Mouse (Mus musculus): ENCODE data around the gene Abcc10.

DNA sequence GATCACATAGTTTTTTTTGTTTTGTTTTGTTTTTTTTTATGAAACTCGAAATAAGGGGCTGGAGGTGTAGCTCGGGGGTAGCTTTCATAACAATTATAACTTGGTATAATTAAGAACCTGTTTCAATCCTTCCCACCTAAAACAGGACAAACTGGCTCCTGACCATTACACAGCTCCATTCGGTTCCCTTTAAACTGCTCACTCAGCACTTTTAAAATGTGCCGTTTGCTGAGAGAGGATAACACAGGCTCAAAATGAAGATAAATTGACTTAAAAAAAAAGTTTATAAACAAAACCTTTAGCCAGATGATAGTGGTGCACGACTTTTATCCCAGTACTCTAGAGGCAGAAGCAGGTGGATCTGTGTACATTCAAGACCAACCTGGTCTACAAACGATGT lies 42.7 kb downstream of the Abcc10 start:
- TF ChIP-seq POLR2A (IDR thresholded peaks at IDR 0.05; ENCODE audit: insufficient read depth, low read length) (no peak), CTCF (IDR thresholded peaks at IDR 0.05; ENCODE audit: low read depth, low read length) (no peak), EP300 (IDR thresholded peaks at IDR 0.05; ENCODE audit: insufficient read depth, low read depth, low read length) (no peak)

Measured in ES-Bruce4 (cell line).